Mouse (Mus musculus): ENCODE measurements at regions not wholly inside any gene's neighbourhood (a gene's known extent, or its start where the extent isn't known, plus 50 kb on each side); places are given as distances from the start of the nearest gene placed in this dataset.

DNA sequence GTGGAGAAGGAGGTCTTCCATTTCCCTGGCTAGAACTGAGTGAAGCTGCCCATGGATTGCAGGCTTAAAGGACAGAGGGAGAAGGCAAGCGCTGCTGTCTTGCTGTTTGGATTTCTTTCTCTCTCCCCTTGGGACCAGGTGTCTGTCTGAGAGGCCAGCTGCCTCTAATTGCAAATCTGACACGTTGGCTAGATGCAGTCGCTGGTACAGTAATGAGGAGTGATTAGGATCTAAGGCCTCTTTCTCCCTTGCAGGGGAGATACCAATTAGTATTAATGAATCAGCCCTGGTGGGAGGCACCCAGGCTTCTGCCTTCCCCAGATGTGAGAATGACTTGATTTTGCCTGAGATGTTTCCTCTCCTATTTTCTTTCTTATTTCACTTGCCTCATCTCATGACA is 100.1 kb upstream of the Lyplal1 start:
- ATAC-seq (ENCODE audit: low read depth) (no peak), DNase-seq (no peak)
- H3K36me3 ChIP-seq = no peaks in the 10 kb centered on the region
- H3K9ac ChIP-seq = no peak overlapping the region
- H3K9me3 ChIP-seq (replicated peaks) = 0 out of 2 replicates have a peak, but pooled peaks cover 4% of the 10 kb centered on the region
- H3K27me3 ChIP-seq = no peaks in the 10 kb centered on the region
- H3K4me3 ChIP-seq (replicated peaks) = no peak overlapping the region
- WGBS (ENCODE audit: insufficient replicate concordance) = 28% methylated on average over 3 of the region's 3 CpGs
- H3K27ac ChIP-seq = no peak overlapping the region
- H3K4me1 ChIP-seq (replicated peaks) = no peaks in the 10 kb centered on the region
- H3K4me2 ChIP-seq = no peak overlapping the region

DNA sequence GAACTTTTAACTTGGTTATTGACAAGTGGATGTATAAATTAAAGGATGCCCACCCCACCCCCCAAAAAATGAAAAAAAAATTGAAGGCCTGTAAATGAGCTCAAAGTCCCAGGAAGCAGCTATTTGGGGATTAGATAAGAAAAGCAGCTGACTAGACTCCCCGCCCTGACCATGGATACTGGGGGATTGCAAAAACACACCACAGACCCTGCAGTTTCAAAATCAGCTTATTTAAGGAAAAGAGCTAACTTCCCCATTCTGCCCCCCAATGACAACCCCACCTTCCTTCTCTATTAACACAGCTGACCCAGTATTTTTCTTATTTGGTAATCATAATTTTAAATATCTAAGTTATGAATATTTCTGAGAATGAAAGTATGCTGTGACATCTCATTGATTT is 87.0 kb upstream of the Lyplal1 start:
- Histone ChIP-seq H3K27ac (no peak overlapping the region), H3K36me3 (no peaks in the 10 kb centered on the region), H3K4me1 (replicated peaks) (no peaks in the 10 kb centered on the region), H3K4me3 (replicated peaks) (no peak overlapping the region), H3K9ac (no peak overlapping the region), H3K9me3 (replicated peaks) (no peaks in the 10 kb centered on the region), H3K27me3 (no peaks in the 10 kb centered on the region), H3K4me2 (no peak overlapping the region)
- ATAC-seq (ENCODE audit: low read depth) = no peak
- 31% methylated on average over 1 of the region's 1 CpGs for WGBS (ENCODE audit: insufficient replicate concordance)
- DNase-seq = no peak

DNA sequence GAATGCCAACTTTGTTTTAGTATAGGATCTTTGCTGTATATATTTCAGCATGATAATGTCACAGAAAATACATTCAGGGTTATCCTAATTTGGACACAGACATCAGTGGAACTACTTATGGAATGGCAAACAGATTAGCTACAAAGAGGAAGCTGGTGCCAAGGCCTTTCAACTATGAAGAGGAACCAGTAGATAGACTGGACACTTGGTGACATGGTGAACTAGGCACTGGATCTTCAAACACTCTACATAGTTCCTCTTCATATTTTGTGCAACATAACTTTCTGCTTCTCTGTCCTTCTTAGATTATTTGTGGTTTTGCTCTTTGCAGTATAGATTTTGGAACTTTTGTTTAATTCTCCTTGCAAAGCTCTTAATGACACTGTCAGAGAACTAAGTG is 85.4 kb upstream of the Lyplal1 start:
- Histone ChIP-seq H3K27me3 (no peaks in the 10 kb centered on the region), H3K4me2 (no peak overlapping the region), H3K9me3 (replicated peaks) (no peaks in the 10 kb centered on the region), H3K27ac (no peak overlapping the region), H3K9ac (no peak overlapping the region), H3K4me1 (replicated peaks) (no peaks in the 10 kb centered on the region), H3K36me3 (no peaks in the 10 kb centered on the region), H3K4me3 (replicated peaks) (no peak overlapping the region)
- ATAC-seq (ENCODE audit: low read depth) (no peak), DNase-seq (no peak)

DNA sequence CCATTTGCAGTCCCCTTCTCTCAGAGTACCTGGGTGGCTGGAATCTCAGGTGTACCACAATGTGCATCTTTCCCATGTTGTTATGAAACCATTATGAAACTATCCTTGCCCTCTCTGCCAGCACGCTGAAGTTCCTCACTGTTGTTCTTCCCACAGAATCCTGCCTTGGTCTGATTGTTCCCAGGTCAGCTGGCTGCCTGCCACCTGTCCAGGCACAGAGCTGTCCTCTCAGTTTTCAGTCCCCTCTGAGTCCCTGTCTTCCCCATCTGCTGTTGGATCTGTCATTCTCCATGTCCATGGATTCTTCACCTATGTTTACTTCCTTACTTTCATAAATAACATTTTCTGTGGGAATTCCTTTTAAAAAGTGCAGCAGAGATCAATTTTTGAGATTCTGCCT is 81.3 kb upstream of the Lyplal1 start:
- H3K4me3 ChIP-seq (replicated peaks) = no peak overlapping the region
- H3K27ac ChIP-seq = no peak overlapping the region
- 79% methylated on average over 1 of the region's 1 CpGs for WGBS (ENCODE audit: insufficient replicate concordance)
- ATAC-seq (ENCODE audit: low read depth) = no peak
- H3K9ac ChIP-seq = no peak overlapping the region
- H3K4me2 ChIP-seq = no peak overlapping the region
- no peaks in the 10 kb centered on the region for H3K36me3 ChIP-seq
- H3K9me3 ChIP-seq (replicated peaks) = no peaks in the 10 kb centered on the region
- no peaks in the 10 kb centered on the region for H3K4me1 ChIP-seq (replicated peaks)
- DNase-seq = no peak
- no peaks in the 10 kb centered on the region for H3K27me3 ChIP-seq

DNA sequence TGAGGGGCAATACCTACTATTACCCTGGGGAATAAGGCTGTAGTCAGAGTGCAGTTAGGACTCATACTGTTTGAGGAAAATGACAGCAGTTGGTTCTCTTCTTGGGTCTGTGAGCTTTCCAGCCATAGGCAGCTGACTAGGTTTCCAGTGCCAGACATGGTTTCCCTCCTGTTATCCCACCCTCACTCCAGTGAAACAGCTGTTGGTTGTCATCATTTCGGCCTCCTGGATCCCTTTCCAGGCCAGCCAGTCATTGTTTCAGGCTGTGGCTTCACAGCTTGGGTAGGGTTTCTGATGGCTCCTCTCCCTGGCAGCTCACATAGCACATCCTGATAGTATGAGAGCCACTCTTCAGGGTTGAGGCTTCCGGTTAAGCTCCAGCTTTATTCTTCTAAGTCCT is 79.9 kb upstream of the Lyplal1 start:
- Histone ChIP-seq H3K36me3 (no peaks in the 10 kb centered on the region), H3K9me3 (replicated peaks) (no peaks in the 10 kb centered on the region), H3K4me3 (replicated peaks) (no peak overlapping the region), H3K4me2 (no peak overlapping the region), H3K27me3 (no peaks in the 10 kb centered on the region), H3K4me1 (replicated peaks) (no peaks in the 10 kb centered on the region), H3K27ac (no peak overlapping the region), H3K9ac (no peak overlapping the region)
- ATAC-seq (ENCODE audit: low read depth) = no peak
- WGBS (ENCODE audit: insufficient replicate concordance) = 55% methylated on average over 2 of the region's 2 CpGs
- DNase-seq = no peak

DNA sequence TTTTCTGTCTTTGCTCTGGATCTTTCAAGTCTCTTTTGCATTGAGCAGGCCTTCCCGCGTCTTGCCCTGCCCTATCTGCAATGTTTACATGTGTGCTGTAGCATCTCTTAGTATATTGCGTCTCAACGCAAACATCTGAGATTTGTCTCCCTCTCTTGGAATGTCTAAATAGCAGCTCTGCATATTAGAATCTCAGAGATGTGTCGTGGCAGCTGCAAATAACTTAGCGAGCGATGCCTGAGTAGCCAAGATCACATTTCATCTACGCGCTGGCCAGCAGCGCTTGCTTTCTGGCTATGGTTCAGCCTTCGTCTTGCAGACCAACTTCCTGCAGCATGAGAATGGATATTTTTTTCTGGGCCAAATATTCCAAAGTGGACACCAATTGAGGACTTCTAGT is 72.3 kb upstream of the Lyplal1 start:
- DNase-seq (no peak), ATAC-seq (ENCODE audit: low read depth) (no peak)
- H3K4me1 ChIP-seq (replicated peaks) = no peaks in the 10 kb centered on the region
- H3K4me2 ChIP-seq = no peak overlapping the region
- no peaks in the 10 kb centered on the region for H3K36me3 ChIP-seq
- no peaks in the 10 kb centered on the region for H3K9me3 ChIP-seq (replicated peaks)
- no peak overlapping the region for H3K27ac ChIP-seq
- no peaks in the 10 kb centered on the region for H3K27me3 ChIP-seq
- no peak overlapping the region for H3K4me3 ChIP-seq (replicated peaks)
- H3K9ac ChIP-seq = no peak overlapping the region
- WGBS (ENCODE audit: insufficient replicate concordance) = 79% methylated on average over 11 of the region's 11 CpGs

DNA sequence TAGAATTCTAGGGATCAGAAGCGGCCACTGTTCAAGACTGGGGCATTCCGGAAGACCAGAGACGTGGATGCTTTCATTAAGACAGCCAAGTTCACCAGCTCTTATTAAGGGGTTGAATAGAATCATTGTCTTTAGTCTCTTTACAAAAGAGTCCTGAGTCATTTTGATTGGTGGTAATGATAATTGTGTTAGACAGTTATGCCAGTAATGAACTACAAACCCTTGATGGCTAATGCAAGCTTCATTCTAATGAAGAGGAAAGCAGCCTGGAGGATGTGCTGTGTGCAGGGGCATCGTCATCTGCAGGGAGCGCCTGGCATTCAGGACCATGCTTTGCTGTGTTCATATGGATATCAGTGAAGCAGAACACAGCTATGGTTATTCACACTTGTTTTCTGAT is 70.3 kb upstream of the Lyplal1 start:
- WGBS (ENCODE audit: insufficient replicate concordance) = 66% methylated on average over 5 of the region's 5 CpGs
- ATAC-seq (ENCODE audit: low read depth) = no peak
- Histone ChIP-seq H3K9ac (no peak overlapping the region), H3K4me2 (no peak overlapping the region), H3K27me3 (no peaks in the 10 kb centered on the region), H3K4me3 (replicated peaks) (no peak overlapping the region), H3K27ac (no peak overlapping the region), H3K4me1 (replicated peaks) (no peaks in the 10 kb centered on the region), H3K9me3 (replicated peaks) (no peaks in the 10 kb centered on the region), H3K36me3 (no peaks in the 10 kb centered on the region)
- DNase-seq = no peak

DNA sequence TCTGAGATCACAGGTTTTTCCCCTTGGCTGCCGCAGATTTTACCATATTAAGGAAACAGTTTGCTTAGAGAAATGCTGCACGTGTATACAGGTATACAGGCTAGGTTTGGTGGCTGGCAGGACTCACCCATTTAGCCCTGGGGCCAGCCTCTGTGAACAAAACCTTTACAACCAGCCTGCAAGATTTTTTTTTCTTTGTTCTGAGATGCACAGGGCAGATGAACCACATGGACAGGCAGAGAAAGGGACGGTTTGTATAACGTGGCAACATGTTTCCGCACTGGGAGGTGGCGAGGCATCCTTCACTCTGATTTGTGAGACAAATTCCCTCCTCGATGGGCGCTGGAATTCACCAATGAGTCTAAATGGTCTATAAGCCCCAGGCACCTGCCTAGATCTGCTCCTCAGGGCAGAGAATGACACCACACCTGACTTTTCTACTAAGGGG is 66.1 kb upstream of the Lyplal1 start:
- peak overlapping the region; percentile 32 for H3K4me2 ChIP-seq
- ATAC-seq (ENCODE audit: low read depth) (no peak), DNase-seq (no peak)
- no peaks in the 10 kb centered on the region for H3K27me3 ChIP-seq
- no peak overlapping the region for H3K9ac ChIP-seq
- H3K27ac ChIP-seq = no peak overlapping the region
- H3K4me3 ChIP-seq (replicated peaks) = 0 out of 2 replicates have a peak overlapping the region, but pooled peaks have one; percentile 18
- no peaks in the 10 kb centered on the region for H3K36me3 ChIP-seq
- WGBS (ENCODE audit: insufficient replicate concordance) = 57% methylated on average over 8 of the region's 8 CpGs
- H3K9me3 ChIP-seq (replicated peaks) = no peaks in the 10 kb centered on the region
- H3K4me1 ChIP-seq (replicated peaks) = no peaks in the 10 kb centered on the region

DNA sequence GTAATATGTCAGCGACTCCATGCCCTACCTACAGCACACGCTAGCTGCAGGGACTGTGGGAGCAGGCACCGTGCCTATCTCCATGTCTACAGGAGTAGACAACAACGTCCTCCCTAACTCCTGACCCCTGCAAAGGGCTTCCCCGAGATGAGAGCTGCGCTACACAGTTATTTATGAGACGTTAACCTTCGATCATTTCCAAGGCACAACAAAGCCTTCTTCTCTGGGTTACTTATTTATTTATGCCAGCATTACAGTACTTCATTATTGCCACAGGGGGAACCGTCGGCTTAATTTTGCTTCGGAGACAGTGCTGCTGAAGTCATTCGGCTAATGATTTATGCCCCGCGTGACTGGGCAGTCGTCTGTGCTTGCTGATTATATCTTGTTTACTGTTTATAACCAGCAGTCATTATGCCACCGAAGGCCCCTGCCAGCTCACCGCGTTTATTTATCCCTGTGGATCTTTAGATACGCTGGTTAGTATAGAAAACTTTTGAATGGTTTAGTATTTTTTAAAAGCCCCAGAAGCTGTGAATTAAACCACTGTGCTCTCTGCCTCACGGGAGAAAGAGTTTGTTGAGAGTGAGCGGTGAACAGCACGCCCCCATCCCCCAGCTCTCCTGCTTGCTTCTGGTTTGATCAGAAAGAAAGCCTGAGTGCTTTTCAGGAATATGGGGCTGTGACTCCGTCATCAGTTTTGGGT is 65.5 kb upstream of the Lyplal1 start:
- ATAC-seq (ENCODE audit: low read depth) = 0 out of 2 replicates have a peak, but pooled peaks have one; percentile 15

DNA sequence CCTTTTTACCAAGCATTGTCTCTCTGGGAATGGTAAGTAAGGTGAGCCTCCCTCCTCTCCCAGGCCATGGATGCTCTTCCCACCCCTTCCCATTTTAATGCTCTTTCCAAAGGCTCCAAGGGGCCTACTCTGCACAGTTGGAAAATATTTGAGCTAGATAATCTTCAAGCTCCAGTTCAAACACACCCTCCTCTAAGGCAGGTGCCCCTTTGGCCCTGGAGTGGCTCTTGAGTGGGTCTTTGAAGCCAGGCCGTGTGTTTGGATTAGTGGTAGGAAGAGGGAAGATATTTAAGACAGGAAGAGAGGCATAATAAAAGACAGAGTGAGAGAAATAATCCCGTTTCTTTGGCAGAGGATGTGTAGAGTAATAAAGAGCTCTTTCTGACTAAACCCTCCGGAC is 59.9 kb upstream of the Lyplal1 start:
- ATAC-seq (ENCODE audit: low read depth) (no peak), DNase-seq (no peak)
- no peaks in the 10 kb centered on the region for H3K9me3 ChIP-seq (replicated peaks)
- no peaks in the 10 kb centered on the region for H3K4me1 ChIP-seq (replicated peaks)
- no peak overlapping the region for H3K9ac ChIP-seq
- H3K36me3 ChIP-seq = no peaks in the 10 kb centered on the region
- H3K4me2 ChIP-seq = no peak overlapping the region
- no peak overlapping the region for H3K4me3 ChIP-seq (replicated peaks)
- H3K27ac ChIP-seq = no peak overlapping the region
- no peaks in the 10 kb centered on the region for H3K27me3 ChIP-seq
- 39% methylated on average over 3 of the region's 3 CpGs for WGBS (ENCODE audit: insufficient replicate concordance)

More for the DNA sequence above, 65.5 kb upstream of the Lyplal1 start:
- Histone ChIP-seq H3K9ac (no peak overlapping the region), H3K4me2 (peak overlapping the region; percentile 32), H3K4me3 (replicated peaks) (peak overlapping the region; percentile 18; the same call in 1 of the 2 replicates), H3K27ac (no peak overlapping the region), H3K36me3 (no peaks in the 10 kb centered on the region), H3K27me3 (no peaks in the 10 kb centered on the region), H3K9me3 (replicated peaks) (no peaks in the 10 kb centered on the region), H3K4me1 (replicated peaks) (no peaks in the 10 kb centered on the region)
- DNase-seq = no peak
- 35% methylated on average over 23 of the region's 23 CpGs for WGBS (ENCODE audit: insufficient replicate concordance)

DNA sequence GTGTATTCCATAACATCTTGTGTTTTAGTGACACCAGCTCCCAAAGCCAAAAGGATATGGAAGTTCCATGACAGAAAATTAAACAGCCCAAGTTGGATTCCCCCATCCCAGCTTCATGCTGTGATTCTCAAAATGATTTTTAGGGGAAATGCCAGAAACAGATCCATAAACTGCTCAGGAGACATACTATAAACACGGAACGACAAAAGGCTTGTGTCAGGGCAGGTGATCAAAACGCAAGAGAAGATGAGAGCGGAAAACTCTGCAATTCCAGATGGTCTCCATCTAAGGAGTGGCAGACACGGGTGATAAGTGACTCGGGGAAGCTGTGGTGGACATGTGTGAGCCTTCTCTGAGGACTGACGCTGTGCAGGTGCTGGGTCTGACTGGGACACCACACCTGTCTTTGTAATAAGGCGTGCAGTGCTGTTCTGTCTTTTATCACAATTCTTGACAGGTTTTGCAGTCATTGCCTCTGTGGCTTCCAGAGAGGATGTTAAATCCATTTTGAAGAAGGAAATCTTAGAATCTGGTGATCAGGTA is 56.4 kb upstream of the Lyplal1 start:
- no peak overlapping the region for H3K4me2 ChIP-seq
- no peaks in the 10 kb centered on the region for H3K27me3 ChIP-seq
- H3K4me1 ChIP-seq (replicated peaks) = no peaks in the 10 kb centered on the region
- H3K4me3 ChIP-seq (replicated peaks) = no peak overlapping the region
- no peaks in the 10 kb centered on the region for H3K9me3 ChIP-seq (replicated peaks)
- no peak overlapping the region for H3K9ac ChIP-seq
- no peaks in the 10 kb centered on the region for H3K36me3 ChIP-seq
- ATAC-seq (ENCODE audit: low read depth) = no peak
- DNase-seq = no peak
- WGBS (ENCODE audit: insufficient replicate concordance) = 63% methylated on average over 8 of the region's 8 CpGs
- H3K27ac ChIP-seq = no peak overlapping the region

DNA sequence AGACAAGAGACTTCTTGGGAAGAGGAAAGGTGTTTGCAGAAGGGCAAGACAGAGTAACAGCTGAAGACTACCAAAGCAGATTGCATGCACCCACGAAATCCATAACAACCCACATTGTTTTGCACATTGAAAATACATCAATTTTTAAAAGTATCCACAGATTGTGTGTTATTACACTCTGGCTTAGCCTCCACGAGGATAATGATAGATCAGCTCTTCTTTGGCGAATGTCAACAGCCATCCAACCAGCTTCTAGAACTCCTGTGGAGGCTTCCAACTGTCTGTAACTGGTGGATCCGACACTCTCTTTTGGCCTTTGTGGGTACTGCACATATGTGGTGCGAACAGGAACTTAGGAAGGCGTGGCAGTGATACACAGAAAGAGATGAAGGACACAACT is 54.6 kb upstream of the Lyplal1 start:
- Histone ChIP-seq H3K9ac (no peak overlapping the region), H3K4me3 (replicated peaks) (no peak overlapping the region), H3K9me3 (replicated peaks) (no peaks in the 10 kb centered on the region), H3K27ac (no peak overlapping the region), H3K27me3 (no peaks in the 10 kb centered on the region), H3K4me1 (replicated peaks) (no peaks in the 10 kb centered on the region), H3K4me2 (no peak overlapping the region), H3K36me3 (no peaks in the 10 kb centered on the region)
- no peak for DNase-seq
- WGBS (ENCODE audit: insufficient replicate concordance) = 60% methylated on average over 6 of the region's 6 CpGs
- no peak for ATAC-seq (ENCODE audit: low read depth)
